Comparison of ENCODE assay signal across 24 mouse cellular contexts in the genomic region with DNA sequence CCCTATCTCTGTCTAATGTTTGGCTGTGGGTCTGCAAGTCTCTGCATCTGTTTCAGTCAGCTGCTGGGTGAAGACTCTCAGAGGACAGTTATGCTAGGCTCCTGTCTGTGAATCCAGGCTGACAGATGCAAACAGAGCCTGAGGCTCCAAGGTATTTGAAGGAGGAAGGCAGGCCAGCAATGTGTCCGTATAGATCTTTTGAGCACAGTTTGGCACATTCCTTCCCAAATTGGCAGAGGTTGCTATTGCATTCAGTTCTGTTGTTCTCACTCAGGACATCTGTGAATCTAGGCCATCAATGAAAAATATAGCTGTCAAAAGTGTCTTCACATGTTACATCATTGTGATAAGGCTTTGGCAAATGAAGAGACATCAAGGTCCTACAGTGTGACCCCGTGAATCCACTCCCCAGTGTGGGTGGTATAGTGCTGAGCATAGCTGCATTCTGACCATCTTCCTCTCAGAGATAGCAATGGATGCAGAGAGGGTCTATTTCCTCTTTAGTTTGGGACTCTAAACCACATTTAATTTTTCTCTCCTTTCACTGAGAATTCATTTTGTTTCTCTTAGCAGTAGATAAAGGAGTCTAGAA.
"Had no signal": no experiment of that assay in that cellular context is flagged by ENCODE, and none has a peak within 500 bp of the region (broad histone marks: within the 10 kb centered on the region; RNA-seq: fewer than 3 reads in every experiment).

No protein-coding gene starts in this region.

- DNase-seq: gastrocnemius, adult 2 months; gastrocnemius, postnatal 10 days; gastrocnemius, postnatal 25 days; heart, adult 18-20 months; heart, postnatal 10 days; heart, postnatal 4 days; kidney, adult 18-20 months; kidney, adult 8-10 months; kidney, postnatal 10 days; kidney, postnatal 25 days; kidney, postnatal 4 days; liver had no signal

- H3K9ac ChIP-seq: heart, embryonic 12.5 days; hindbrain, embryonic 12.5 days; hindbrain, embryonic 15.5 days; intestine, embryonic 15.5 days; limb, embryonic 12.5 days had no signal

- H3K27ac ChIP-seq: gastrocnemius, adult 2 months; heart, embryonic 10.5 days; hindbrain, embryonic 10.5 days; hindbrain, embryonic 12.5 days; hindbrain, embryonic 15.5 days; intestine, embryonic 15.5 days; layer of hippocampus, adult 2 months; left cerebral cortex, adult 2 months; limb, embryonic 10.5 days; limb, embryonic 12.5 days had no signal

- H3K4me3 ChIP-seq: gastrocnemius, adult 2 months; heart, embryonic 10.5 days; heart, embryonic 12.5 days; hindbrain, embryonic 10.5 days; hindbrain, embryonic 12.5 days; hindbrain, embryonic 15.5 days; intestine, embryonic 15.5 days; layer of hippocampus, adult 2 months; left cerebral cortex, adult 2 months; limb, embryonic 10.5 days; limb, embryonic 12.5 days had no signal

- ATAC-seq: inflammation-experienced regulatory T-cells, adult 6 months; intestine, embryonic 15.5 days; intestine, postnatal 0 days had no signal

- H3K9me3 ChIP-seq: heart, embryonic 10.5 days; heart, embryonic 12.5 days; hindbrain, embryonic 10.5 days; hindbrain, embryonic 12.5 days; hindbrain, embryonic 15.5 days; intestine, embryonic 15.5 days; limb, embryonic 10.5 days; limb, embryonic 12.5 days had no signal

- H3K36me3 ChIP-seq: heart, embryonic 10.5 days; heart, embryonic 12.5 days; hindbrain, embryonic 10.5 days; hindbrain, embryonic 12.5 days; hindbrain, embryonic 15.5 days; intestine, embryonic 15.5 days; limb, embryonic 10.5 days; limb, embryonic 12.5 days had no signal

- H3K27me3 ChIP-seq: heart, embryonic 12.5 days; hindbrain, embryonic 12.5 days; hindbrain, embryonic 15.5 days; intestine, embryonic 15.5 days; limb, embryonic 12.5 days had no signal

- H3K4me1 ChIP-seq: heart, embryonic 10.5 days; heart, embryonic 12.5 days; hindbrain, embryonic 10.5 days; hindbrain, embryonic 12.5 days; hindbrain, embryonic 15.5 days; intestine, embryonic 15.5 days; limb, embryonic 10.5 days; limb, embryonic 12.5 days had no signal

- H3K4me2 ChIP-seq: heart, embryonic 12.5 days; hindbrain, embryonic 12.5 days; hindbrain, embryonic 15.5 days; intestine, embryonic 15.5 days; limb, embryonic 12.5 days had no signal
